Mouse (Mus musculus) thymus, postnatal 10 days (tissue): ENCODE results near the gene Pde6g.
A peak's percentile ranks its signal among the peaks of the same experiment; 100 is the strongest.

Source experiments
- DNase-seq, 2 experiments: peaks; one replicate each; pipeline ENCODE4 v3.0.0; 2021; ENCODE audit warnings: low spot score in 2 of 2

Pde6g gene

DNA sequence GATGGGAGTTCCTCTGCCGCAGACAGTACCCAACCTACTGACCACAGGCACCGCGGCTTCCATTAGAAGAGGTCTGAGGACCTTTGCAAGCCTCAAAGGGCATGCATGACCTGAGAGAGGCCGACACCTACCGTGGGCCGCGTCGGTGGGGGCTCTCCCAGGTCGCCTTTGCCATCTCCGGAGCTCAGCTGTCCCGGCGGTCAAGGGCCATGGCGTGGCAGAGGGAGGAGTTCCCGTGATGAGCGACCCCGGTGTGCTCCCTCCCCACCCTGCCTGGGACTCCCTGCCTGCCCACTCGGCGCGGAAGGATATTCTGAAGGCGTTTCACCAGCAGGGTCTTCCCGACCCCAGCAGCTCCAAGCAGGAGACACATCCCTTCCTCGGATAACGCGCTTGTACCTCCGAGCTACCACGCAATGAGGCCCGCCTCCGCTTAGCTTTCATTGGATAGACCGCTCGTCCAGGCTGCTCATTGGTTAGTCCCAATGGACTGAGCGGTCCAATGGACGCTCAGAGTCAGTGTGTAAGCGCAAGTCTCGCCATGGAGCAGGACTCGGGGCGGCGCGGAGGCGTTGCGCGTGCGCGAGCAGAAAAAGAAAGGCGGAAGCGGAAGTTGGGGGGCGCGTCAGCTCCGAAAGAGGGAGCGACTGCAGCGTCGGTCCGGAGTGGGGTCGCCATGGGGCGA is 13.9 kb upstream of the Pde6g start, which contains the start of gene Arl16:
Gene Arl16 (minus strand): TSS at position 557 of the 685 bp plus-strand sequence.
- peak; percentile 95 for DNase-seq

DNA sequence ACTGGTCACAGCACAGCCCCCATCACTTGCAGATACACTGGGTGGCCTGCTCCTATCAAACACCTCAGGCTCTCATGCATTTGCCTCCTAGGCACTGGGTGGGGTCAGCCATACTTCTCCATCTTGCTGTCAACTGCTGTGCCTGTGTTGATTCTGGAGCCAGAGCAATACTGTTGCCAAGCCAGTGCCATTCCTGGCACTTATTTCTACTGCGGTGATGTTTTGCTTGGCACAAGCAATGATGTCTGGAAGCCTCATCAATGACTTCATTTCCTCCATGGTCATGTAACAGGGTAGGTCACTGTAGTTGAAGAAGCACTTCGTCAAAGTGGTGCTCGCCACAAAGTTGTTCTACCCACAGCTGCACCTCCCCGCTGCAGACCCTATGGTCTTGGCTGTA is 12.2 kb upstream of the Pde6g start:
- no peak for DNase-seq

DNA sequence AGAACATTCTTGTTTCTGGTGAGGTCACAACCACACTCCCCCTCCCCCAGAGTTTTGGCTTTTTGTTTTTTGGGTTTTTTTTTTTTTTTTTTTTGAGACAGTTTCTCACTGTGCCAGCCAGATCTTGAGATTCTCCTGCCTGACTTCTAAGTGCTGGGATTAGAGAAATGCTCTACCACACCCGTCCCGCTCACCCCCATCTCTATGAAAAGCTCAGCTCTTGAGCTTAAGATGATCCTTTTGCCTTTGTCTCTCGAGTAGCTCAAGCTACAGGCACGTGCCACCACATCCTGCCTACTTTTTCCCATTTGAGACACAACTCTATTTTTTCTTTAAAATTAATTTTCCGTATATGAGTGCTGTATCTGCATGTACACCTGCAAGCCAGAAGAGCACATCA is 11.1 kb upstream of the Pde6g start:
- DNase-seq, result no peak

DNA sequence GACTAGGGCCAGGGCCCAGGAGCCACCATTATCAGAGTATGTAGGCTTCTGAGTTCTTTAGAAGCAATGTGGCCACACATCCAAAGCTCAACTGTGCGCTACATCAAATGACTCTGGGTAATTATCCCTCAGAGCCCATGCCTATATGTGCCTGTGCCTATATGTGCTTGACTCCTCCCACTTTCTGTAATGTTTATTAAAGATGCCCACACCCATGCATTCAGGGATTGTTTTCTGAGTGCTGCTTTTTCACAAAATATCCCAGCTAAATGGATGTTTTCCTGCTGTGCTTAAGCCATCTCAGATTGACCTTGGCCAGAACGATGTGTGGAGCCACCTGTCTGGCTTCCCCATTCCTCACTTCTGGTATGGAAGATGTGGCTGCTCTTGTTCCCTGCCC is 10.2 kb upstream of the Pde6g start:
- DNase-seq, result no peak

DNA sequence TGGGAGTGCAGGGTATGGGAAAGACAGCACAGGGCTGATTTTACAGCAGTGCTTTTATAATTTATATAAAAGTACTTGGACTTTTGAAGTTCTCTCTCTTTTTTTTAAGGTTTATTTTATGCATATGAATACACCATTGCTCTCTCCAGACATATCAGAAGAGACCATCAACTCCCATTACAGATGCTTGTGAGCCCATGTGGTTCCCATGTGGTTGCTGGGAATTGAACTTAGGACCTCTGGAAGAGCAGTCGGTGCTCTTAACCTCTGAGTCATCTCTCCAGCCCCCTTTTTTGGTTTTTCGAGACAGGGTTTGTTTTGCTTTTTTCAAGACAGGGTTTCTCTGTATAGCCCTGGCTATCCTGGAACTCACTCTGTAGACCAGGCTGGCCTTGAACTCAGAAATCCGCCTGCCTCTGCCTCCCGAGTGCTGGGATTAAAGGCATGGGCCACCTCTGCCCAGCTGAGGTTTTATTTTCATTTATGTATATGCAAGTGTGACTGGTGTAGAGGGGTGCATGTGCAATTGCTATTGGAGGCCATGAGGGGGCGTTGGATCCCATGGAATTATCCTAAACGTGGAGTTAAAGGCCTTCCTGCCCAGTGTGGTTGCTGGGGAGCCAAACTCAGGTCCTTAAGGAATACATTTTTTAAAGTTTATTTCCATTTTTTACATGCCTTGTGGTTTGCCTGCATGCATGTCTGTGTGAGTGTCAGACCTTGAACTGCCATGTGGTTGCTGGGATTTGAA is 5.7 kb upstream of the Pde6g start:
- DNase-seq, result no peak

DNA sequence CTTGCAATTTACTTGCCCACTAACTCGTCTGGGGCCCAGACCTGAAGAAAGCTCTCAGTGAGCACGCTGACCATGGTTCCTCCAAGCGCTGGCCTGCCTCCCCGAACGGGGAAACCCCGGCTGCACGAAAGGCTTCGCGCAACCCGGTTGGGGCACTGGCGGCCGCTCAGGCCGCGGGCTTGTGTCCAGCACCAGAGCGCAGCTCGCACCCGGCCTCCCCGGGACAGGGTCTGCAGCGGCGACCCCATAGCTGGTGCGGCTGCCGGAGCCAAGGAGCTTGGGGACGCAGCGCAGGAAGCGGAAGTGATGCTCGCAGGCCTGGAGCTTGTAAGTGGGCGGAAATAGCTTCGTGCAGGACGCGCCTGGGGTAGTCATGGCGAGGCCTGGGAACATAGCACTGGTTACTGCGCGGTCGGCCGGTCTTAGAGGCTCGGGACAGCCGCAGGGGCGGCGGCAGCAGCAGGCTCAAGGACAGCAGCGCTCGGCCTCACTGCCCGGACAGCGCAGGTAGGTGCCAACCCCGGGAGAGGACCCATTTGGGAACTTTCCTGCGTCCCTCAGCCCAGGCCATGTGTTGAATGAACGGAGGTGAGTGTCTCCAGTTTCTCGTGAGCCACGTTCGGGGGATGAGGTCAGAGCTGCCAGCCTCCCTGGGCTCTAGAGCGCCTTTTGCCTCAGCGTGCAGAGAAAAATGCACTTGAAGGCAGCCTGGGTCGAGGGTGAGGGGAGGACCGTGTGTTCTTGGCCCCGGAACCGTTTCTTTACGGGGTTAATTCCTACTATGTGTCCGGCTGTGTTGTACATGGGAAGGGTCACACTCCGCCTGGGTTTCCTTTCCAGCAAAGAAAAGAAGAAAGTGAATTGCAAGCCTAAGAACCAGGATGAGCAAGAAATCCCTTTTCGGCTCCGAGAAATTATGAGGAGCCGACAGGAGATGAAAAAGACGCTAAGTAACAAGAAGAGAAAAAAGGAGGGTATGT is 4.8 kb upstream of the Pde6g start, which contains the start of the genes Oxld1 and Ccdc137:
Gene Oxld1 (minus strand): TSS at position 297 of the 980 bp plus-strand sequence.
Gene Ccdc137 (plus strand): TSS at position 344 of the 980 bp plus-strand sequence.
- DNase-seq, result peak; percentile 59 to 71

DNA sequence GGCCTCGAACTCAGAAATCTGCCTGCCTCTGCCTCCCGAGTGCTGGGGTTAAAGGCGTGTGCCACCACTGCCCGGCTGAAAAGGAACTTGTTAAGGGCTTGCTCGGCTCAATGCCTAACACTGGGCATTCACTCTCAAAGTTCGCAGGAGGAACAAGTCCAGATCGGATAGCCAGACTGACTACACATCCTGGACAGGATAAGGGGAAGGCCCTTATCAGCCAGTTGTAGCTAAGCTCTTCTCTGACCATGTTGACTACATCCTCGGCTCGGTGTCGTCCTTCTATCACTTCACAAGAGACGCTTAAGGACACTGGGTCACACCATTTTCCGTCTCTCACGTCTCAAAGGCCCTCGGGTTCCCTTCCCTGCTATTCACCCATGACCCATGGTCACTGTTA is 4.1 kb upstream of the Pde6g start:
- DNase-seq, result no peak

DNA sequence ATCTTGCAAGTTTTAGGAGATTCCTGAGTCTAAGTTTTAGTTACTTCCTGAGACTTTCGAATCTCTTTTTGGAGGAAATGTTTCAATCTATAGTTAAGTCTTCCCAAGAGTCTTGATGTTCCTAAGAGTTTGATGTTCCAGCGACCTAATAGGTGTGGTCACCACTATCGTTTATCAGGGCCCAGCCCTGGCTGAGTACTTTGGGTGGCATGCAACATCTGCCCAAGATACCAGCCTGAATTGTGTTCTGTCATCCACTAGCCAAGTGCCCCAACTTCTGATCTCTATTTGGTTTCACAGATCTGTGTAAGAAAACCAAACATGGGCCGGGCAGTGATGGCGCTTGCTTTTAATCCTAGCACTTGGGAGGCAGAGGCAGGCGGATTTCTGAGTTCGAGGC is 2.1 kb upstream of the Pde6g start:
- no peak for DNase-seq

DNA sequence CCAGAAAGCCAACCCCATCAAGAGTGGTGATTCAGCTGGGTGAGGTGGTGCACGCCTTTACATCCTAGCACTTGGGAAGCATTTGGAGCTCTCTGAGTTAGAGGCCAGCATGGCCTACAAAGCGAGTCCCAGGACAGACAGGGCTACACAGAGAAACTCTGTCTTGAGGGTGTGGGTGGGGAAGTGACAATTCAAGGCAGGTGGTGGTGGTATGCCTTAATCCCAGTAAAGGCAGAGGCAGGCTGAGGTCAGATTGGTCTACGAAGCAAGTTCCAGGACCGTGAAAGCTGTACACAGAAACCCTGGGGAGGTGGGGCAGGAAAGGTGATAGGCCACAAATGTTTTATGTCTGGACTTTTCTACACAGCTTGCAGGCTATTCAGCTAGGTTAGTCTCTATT is 1.7 kb upstream of the Pde6g start:
- no peak for DNase-seq

DNA sequence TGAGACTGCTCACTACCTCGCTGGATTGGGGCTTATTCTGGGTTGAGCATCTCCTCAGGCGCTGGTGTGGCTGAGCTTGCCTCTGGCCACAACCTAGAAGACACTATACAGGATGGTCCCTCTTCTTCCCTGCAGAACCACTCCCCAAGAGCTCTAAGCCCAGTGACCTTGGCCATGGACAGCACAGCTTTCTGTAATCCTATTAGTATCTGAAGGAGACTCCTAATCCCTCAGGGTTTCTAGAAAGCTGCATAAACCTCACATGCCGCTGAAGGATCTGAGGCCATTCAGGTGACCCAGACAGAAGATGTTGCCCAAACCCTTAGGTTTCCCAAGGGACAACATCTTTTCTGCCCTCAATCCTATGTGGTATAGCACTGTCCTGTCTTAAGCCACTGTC is 1.1 kb downstream of the Pde6g start:
- DNase-seq, result no peak

DNA sequence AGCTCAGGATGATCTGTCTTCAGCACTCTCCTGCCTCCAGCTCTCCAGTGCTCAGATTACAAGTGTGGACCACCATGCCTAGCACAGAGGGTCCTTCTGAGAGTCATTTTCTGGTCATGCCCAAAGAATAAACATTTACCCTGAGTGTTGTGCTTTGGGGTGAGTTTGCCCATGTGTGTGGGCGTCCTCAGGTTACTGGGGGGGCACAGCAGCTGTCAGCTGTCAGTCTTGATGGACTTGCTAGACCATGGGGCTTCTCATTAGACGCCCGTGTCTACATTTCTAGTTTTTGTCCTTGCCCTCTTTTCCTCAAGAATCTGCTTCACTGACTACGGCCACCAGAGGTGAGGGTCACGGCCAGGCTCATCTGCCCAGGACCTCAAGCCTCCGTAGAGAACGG is 6.1 kb downstream of the Pde6g start:
- DNase-seq, result no peak

DNA sequence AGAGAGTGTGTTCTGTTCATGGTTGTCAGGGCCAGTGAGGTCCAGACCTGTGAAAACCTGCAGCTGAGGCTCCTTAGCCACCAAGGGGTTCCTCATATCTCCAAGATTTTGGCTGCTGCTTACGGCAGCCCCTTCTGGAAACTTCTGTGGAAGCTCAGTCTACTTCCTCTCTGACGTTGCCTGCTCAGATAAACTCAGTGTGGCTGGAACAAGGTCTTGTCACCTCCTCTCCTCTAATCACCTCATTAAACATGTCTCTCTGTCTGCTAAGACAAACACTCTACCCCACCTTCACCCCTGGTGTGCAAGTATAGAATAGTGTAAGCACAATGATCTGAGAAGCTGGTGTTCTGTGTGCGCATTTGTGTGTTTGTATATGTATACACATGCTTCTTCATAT is 7.8 kb downstream of the Pde6g start:
- DNase-seq, result no peak

DNA sequence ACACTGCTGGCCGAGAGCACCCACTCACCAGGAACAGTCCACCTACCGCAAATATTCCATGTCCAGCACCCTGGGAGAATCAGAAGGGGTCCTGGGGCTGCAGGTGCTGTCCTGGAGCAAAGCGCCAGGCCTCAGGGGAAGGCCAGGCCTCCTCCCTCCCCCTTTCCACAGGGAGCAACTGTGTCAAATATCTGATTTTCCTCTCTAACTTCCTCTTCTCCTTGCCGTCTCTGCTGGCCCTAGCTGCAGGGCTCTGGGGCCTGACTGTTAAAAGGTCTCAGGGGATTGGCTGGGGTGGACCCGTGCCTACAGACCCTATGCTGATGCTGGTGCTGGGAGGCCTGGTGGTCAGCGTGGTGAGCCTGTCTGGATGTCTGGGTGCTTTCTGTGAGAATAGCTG is 9.2 kb downstream of the Pde6g start:
- no peak for DNase-seq

DNA sequence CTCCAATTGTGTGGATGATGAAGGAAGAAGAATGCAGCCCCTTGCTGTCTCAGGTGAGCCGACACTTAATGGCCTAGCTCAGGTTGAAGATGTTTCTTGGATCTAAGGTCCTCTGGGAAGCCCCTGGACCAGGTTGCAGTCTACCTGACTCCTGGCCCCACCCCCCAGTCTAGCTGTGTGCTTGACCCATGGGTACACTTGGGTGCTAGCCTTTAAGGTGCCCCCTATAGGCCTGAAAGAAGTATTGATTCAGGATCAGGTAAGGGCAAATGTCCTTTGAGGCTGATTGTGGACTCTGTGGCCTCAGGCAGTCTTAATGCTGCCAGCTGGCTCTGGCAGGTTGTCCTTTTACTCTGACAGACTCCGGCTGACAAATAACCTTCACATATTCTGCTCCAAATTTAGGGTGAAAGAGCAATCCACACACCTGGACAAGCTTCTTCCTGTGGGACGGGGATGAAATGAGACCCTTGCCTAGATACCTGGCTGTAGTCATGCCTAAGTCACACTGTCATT is 10.5 kb downstream of the Pde6g start:
- DNase-seq, result no peak

DNA sequence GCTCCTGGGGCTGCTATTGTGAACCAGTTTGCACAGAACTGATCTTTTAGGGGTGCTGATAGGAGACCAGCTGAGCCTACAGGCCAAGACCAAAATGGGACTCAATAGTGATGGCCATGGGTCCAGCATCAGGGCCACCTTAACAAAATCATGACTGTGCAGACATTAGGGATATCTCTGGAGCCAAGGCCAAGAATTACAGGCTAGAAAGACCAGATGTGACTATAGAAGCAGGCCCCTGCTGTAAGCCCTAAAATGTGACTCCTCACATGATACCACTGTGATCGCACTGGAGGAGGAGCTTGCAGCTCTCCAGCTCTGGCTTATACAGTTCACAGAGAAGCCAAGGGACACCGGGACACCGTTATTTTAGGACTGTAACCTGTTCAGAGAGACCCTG is 11.0 kb downstream of the Pde6g start, which contains the start of gene Tspan10:
Gene Tspan10 (plus strand): TSS at position 301 of the 400 bp plus-strand sequence.
- no peak for DNase-seq

DNA sequence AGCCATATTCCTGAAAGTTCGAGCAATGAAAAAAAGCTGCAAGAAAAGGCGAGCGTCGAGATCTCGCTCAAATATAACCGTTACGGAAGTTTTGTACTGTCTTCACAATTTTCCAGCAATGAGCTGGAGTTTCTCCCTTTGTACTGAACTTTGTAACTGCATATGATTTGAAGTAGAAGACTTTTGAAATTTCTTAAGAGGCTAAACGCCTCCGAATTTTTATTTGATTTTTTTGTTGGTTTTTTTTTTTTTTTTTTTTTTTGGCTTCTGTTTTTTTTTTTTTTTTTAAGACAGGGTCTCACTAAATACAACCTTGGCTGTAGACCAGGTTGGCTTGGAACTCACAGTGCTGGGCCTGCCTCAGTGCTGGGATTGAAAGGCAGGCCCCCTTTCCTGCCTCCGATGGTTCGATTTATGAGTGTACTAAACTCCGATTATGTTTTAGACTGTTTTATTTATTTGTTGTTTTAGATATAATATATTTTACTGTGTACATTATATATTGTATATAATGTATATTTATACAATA is 15.4 kb downstream of the Pde6g start:
- DNase-seq, result no peak

DNA sequence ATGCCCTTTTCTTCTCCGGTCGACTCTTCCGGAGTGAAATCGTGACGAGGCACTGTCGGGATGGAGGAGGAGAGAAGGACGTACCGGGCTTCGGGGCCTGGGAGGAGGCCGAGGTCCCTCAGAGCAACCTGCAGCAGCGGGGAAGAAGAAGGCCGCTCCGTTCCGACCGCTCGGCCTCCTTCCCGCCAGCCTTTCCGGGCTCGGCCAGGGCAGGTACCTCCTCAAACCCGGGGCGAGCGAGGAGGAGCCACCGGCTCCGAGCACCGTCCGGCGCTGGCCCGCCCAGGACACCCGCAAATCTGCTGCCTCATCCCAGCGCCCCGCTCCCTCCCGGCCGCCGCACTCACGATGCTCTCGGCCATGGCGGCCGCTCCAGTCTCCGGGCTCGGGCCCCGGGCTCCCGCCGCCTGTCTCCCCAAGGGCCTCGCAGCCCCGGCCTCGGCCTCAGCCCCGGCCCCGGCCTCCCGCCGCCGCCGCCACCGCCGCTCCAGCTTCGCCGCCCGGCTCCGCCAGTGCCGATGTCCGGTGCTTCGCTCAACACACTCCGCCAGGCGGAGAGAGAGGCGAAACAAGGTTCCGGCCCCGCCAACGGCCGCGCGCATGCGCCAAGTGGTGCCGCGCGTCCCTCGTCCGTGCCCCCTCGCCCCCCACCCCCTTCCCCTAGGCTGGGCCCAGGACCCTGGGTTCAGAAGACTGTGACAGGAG is 16.0 kb downstream of the Pde6g start, which contains the start of gene Nploc4:
Gene Nploc4 (minus strand): TSS at position 557 of the 705 bp plus-strand sequence.
- DNase-seq, result peak; percentile 79 to 90

DNA sequence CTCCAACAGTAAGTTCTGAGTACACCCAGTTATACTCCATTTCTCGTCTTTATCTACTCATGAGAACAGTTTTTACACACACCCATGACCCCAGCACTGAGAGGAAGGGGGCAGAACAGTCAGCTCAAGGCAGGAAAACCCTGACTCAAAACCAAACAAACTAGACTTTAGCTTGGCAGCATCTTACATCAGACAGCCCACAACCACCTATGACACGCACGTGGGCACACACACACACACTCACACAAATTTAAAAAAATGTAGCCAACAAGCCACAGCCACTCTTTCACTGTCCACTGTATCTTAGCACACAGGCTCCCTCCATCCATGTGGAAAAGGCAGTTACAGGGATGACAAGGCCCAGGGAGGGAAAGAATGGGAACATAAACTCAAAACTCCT is 26.6 kb downstream of the Pde6g start:
- DNase-seq, result no peak

DNA sequence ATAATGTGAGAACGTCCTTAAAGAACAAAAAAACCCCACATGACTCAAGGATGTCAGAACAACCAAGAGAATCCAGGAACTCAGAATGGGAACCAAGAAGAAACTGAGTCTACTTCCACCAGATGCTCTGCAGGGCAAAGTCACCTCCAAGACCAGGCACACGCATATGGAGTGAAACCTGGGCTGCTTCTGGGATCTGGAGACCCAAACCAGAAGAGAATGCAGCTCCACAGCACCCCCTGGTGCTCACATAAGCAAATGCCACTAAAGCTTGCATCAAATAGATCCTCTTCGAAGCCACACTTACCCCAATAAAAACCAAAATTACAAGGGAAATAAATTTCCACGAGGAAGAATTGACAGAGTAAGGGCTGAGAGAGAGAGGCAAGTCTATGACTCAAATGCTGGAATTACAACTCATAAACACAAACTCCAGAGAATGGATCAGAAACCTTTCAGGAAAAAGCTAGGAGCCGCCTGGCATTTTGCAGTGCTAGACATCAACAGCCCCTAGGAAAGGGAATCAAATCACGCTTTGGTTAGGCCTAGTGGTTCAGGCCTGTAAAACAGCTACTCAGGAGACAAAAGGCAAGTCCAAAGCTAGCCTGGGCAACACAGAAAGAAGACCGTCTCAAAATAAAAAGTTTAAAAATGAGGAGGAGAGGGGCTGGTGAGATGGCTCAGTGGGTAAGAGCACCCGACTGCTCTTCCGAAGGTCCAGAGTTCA is 29.6 kb downstream of the Pde6g start:
- DNase-seq, result peak in 1 of 2 experiments; percentile 53
